Mouse (Mus musculus) ES-E14 (cell line): ENCODE measurements at regions not wholly inside any gene's neighbourhood (a gene's known extent, or its start where the extent isn't known, plus 50 kb on each side); places are given as distances from the start of the nearest gene placed in this dataset.

ENCODE experiments used
- CHD2 ChIP-seq: IDR thresholded peaks from 2 replicates; pipeline ENCODE4 v1.6.1; 2014; ENCODE audit warnings: mild to moderate bottlenecking, low read depth, low read length, inconsistent platforms
- HCFC1 ChIP-seq: IDR thresholded peaks from 2 replicates; pipeline ENCODE4 v1.6.1; 2012; ENCODE audit warnings: low read length, inconsistent platforms, borderline replicate concordance; ENCODE audit not compliant: insufficient read depth
- ZC3H11A ChIP-seq: IDR thresholded peaks from 2 replicates; pipeline ENCODE4 v1.6.1; 2012; ENCODE audit warnings: low read depth, mild to moderate bottlenecking, inconsistent platforms, low read length, borderline replicate concordance
- ZNF384 ChIP-seq: IDR thresholded peaks from 2 replicates; pipeline ENCODE4 v1.6.1; 2012; ENCODE audit warnings: low read depth, low read length, inconsistent platforms

DNA sequence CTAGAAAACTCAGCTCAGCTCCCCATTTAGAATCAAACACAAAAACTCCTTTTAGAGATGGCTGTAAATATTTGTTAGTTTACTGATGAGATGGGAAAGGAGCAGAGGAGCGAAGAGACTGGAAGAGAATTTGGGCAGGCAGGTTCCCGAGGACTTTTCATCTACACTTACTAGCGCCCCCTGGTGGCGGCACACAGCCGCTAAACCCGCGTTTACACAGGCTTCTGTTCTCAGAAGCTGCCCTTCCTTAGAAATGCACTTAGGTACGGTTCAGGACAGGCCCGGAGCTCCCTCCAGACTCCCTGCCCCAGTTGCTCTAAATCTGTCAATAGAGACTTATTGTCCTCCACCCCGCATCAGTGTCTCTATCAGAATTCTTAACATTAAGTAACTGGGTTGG lies 74.7 kb upstream of the Ccdc39 start:
- no peak for TF ChIP-seq CHD2
- no peak for TF ChIP-seq HCFC1
- no peak for TF ChIP-seq ZNF384
- peak; percentile 50; the same call in 1 of the 2 replicates for TF ChIP-seq ZC3H11A
